Mouse (Mus musculus) CD4-positive helper T cell, adult 2 months (primary cell): ENCODE results near the gene Gm10974.
A peak's percentile ranks its signal among the peaks of the same experiment; 100 is the strongest.

Experiments used
- DNase-seq: peaks from one replicate; pipeline ENCODE4 v3.0.0-alpha.2; 2012; ENCODE audit warnings: low read depth, missing footprints, low spot score

Gene Gm10974

GRCm38 (mm10) chr7:66365904-66366303 lies at the start of gene Gm10974:
Gene Gm10974, plus strand, starts transcription at chr7:66365905.
- no peak for DNase-seq

GRCm38 (mm10) chr7:66318147-66318546 lies 47.6 kb upstream of the Gm10974 start:
- no peak for DNase-seq

GRCm38 (mm10) chr7:66320996-66321395 lies 44.7 kb upstream of the Gm10974 start:
- DNase-seq = peak; percentile 29

GRCm38 (mm10) chr7:66323252-66324015 lies 42.3 kb upstream of the Gm10974 start:
- DNase-seq = no peak

- DNase-seq = no peak
Measured at GRCm38 (mm10) chr7:66325419-66326053, 40.2 kb upstream of the Gm10974 start.

- DNase-seq = no peak
Measured at GRCm38 (mm10) chr7:66327516-66327915, 38.2 kb upstream of the Gm10974 start.

GRCm38 (mm10) chr7:66330610-66331009 lies 35.1 kb upstream of the Gm10974 start:
- DNase-seq = no peak

- DNase-seq = no peak
Measured at GRCm38 (mm10) chr7:66332340-66332739, 33.4 kb upstream of the Gm10974 start.

- no peak for DNase-seq
Measured at GRCm38 (mm10) chr7:66333906-66334500, 31.7 kb upstream of the Gm10974 start.

- no peak for DNase-seq
Measured at GRCm38 (mm10) chr7:66336955-66337354, 28.8 kb upstream of the Gm10974 start.

GRCm38 (mm10) chr7:66339625-66340024 lies 26.1 kb upstream of the Gm10974 start:
- DNase-seq = no peak

- DNase-seq = no peak
Measured at GRCm38 (mm10) chr7:66340044-66340443, 25.7 kb upstream of the Gm10974 start.

- DNase-seq = peak; percentile 27
Measured at GRCm38 (mm10) chr7:66342323-66342722, 23.4 kb upstream of the Gm10974 start.

- no peak for DNase-seq
Measured at GRCm38 (mm10) chr7:66342831-66343230, 22.9 kb upstream of the Gm10974 start.

- DNase-seq = no peak
Measured at GRCm38 (mm10) chr7:66343307-66343706, 22.4 kb upstream of the Gm10974 start.

GRCm38 (mm10) chr7:66346959-66347663 lies 18.6 kb upstream of the Gm10974 start:
- DNase-seq = no peak

- DNase-seq = no peak
Measured at GRCm38 (mm10) chr7:66348588-66348987, 17.1 kb upstream of the Gm10974 start.

- DNase-seq = no peak
Measured at GRCm38 (mm10) chr7:66349670-66350069, 16.0 kb upstream of the Gm10974 start.

- DNase-seq = no peak
Measured at GRCm38 (mm10) chr7:66351074-66351473, 14.6 kb upstream of the Gm10974 start.

GRCm38 (mm10) chr7:66354911-66355310 lies 10.8 kb upstream of the Gm10974 start:
- DNase-seq = no peak

GRCm38 (mm10) chr7:66355791-66356522 lies 9.7 kb upstream of the Gm10974 start:
- no peak for DNase-seq
